Mouse (Mus musculus) forebrain, postnatal 0 days (tissue): ENCODE results near the gene Arl5c. TPM values are rescaled to one million over a fixed set of nuclear protein-coding genes. Genes with fewer than 3 reads are reported as not detected.

Source experiments
- ATAC-seq: fragments of 200-750 bp; cut with Nextera tagmentation; 2 replicates; pipeline ENCODE4 v1.8.0; 2017; ENCODE audit warnings: mild to moderate bottlenecking, moderate library complexity
- DNase-seq: peaks from one replicate; pipeline ENCODE4 v3.0.0-alpha.2; 2015
- H3K27ac ChIP-seq: fragments of 300-500 bp; sonication (generic); 2 replicates; pipeline ENCODE4 v1.5.1; 2014; ENCODE audit warnings: low read depth, mild to moderate bottlenecking, antibody characterized with exemption, low read length, moderate library complexity, mixed read lengths
- H3K27me3 ChIP-seq: fragments of 300-500 bp; sonication (generic); 2 replicates; pipeline ENCODE4 v1.6.1; 2014; ENCODE audit warnings: mild to moderate bottlenecking, low read length, mixed read lengths; ENCODE audit not compliant: insufficient read depth
- H3K36me3 ChIP-seq: fragments of 300-500 bp; sonication (generic); 2 replicates; pipeline ENCODE4 v1.6.1; 2014; ENCODE audit warnings: mild to moderate bottlenecking, moderate library complexity; ENCODE audit not compliant: insufficient read depth
- H3K4me1 ChIP-seq: fragments of 300-500 bp; sonication (generic); 2 replicates; pipeline ENCODE4 v1.6.1; 2014; ENCODE audit warnings: antibody characterized with exemption; ENCODE audit not compliant: insufficient read depth
- H3K4me2 ChIP-seq: fragments of 300-500 bp; sonication (generic); 2 replicates; pipeline ENCODE4 v1.6.1; 2014; ENCODE audit warnings: low read depth, mild to moderate bottlenecking, moderate library complexity
- H3K4me3 ChIP-seq: fragments of 300-500 bp; sonication (generic); 2 replicates; pipeline ENCODE4 v1.5.1; 2014; ENCODE audit warnings: low read depth, low read length, mixed read lengths
- H3K9ac ChIP-seq: fragments of 300-500 bp; sonication (generic); 2 replicates; pipeline ENCODE4 v1.6.1; 2014; ENCODE audit warnings: mild to moderate bottlenecking
- H3K9me3 ChIP-seq: fragments of 300-500 bp; sonication (generic); 2 replicates; pipeline ENCODE4 v1.6.1; 2016; ENCODE audit warnings: low read length
- CTCF ChIP-seq: sonication (generic); IDR thresholded peaks from 2 replicates; pipeline ENCODE4 v1.5.1; 2016; ENCODE audit warnings: antibody characterized with exemption, control low read depth, low read depth
- WGBS: fragments of 180-500 bp; shearing (Covaris S2); extraction: QIAGEN DNeasy Blood & Tissue Kit; methylation state at CpG from one replicate; pipeline ENCODE4 v1.1.7; 2014; 5-methylcytosine and 5-hydroxymethylcytosine counted together
- polyA plus RNA-seq: library from polyadenylated mRNA; unstranded; fragments of >200 nt; fragmentation: Nextera tagmentation; extraction: Ambion mirVana; gene quantifications from 2 replicates; pipeline ENCODE4 v1.2.1, GENCODE M21; 2015
- total RNA-seq: library from RNA; depleted of rRNA; stranded (reverse); fragments of >200 nt; gene quantifications from 2 replicates; pipeline ENCODE4 v1.2.3, GENCODE M21; 2014

Arl5c gene
- total and polyA plus RNA-seq, 2 experiments from 2014 or later = 4.2 to 5.2 TPM

- Histone ChIP-seq H3K4me1 (no peaks in the 10 kb centered on the region), H3K4me3 (no peak overlapping the region), H3K9ac (no peak overlapping the region), H3K9me3 (no peaks in the 10 kb centered on the region), H3K4me2 (no peak overlapping the region), H3K36me3 (no peaks in the 10 kb centered on the region), H3K27ac (no peak overlapping the region), H3K27me3 (peaks cover 10% of the 10 kb centered on the region)
- TF ChIP-seq CTCF = no peak
- 59% methylated on average over 1 of the region's 1 CpGs for WGBS
- ATAC-seq = no peak
- DNase-seq = no peak
Measured at GRCm38 (mm10) chr11:97983983-97984382, 12.0 kb downstream of the Arl5c start.

- Histone ChIP-seq H3K27ac (no peak overlapping the region), H3K4me3 (no peak overlapping the region), H3K36me3 (no peaks in the 10 kb centered on the region), H3K27me3 (peaks cover 10% of the 10 kb centered on the region), H3K4me1 (no peaks in the 10 kb centered on the region), H3K9me3 (no peaks in the 10 kb centered on the region), H3K9ac (no peak overlapping the region), H3K4me2 (no peak overlapping the region)
- no peak for ATAC-seq
- 90% methylated on average over 3 of the region's 3 CpGs for WGBS
- no peak for DNase-seq
- TF ChIP-seq CTCF = no peak
Measured at GRCm38 (mm10) chr11:97983506-97983905, 12.5 kb downstream of the Arl5c start.

GRCm38 (mm10) chr11:97982721-97983120 is 13.3 kb downstream of the Arl5c start:
- ATAC-seq (no peak), DNase-seq (no peak)
- no peak for TF ChIP-seq CTCF
- H3K9ac ChIP-seq = no peak overlapping the region
- no peak overlapping the region for H3K4me3 ChIP-seq
- no peaks in the 10 kb centered on the region for H3K36me3 ChIP-seq
- H3K27ac ChIP-seq = no peak overlapping the region
- H3K4me2 ChIP-seq = no peak overlapping the region
- no peaks in the 10 kb centered on the region for H3K9me3 ChIP-seq
- H3K27me3 ChIP-seq = peaks cover 10% of the 10 kb centered on the region
- WGBS = 93% methylated on average over 9 of the region's 9 CpGs
- no peaks in the 10 kb centered on the region for H3K4me1 ChIP-seq

GRCm38 (mm10) chr11:97980531-97980966 is 15.4 kb downstream of the Arl5c start:
- 66% methylated on average over 9 of the region's 9 CpGs for WGBS
- Histone ChIP-seq H3K9me3 (no peaks in the 10 kb centered on the region), H3K27me3 (peaks cover 5% of the 10 kb centered on the region), H3K36me3 (no peaks in the 10 kb centered on the region), H3K4me2 (no peak overlapping the region), H3K4me3 (no peak overlapping the region), H3K27ac (no peak overlapping the region), H3K9ac (no peak overlapping the region), H3K4me1 (no peaks in the 10 kb centered on the region)
- DNase-seq = no peak
- ATAC-seq = no peak
- TF ChIP-seq CTCF = no peak

GRCm38 (mm10) chr11:97979824-97980495 is 16.0 kb downstream of the Arl5c start:
- Histone ChIP-seq H3K9ac (no peak overlapping the region), H3K27ac (no peak overlapping the region), H3K9me3 (no peaks in the 10 kb centered on the region), H3K4me2 (no peak overlapping the region), H3K36me3 (no peaks in the 10 kb centered on the region), H3K27me3 (no peaks in the 10 kb centered on the region), H3K4me1 (no peaks in the 10 kb centered on the region), H3K4me3 (no peak overlapping the region)
- no peak for TF ChIP-seq CTCF
- WGBS = 73% methylated on average over 10 of the region's 10 CpGs
- DNase-seq (no peak), ATAC-seq (no peak)

GRCm38 (mm10) chr11:97978392-97978791 is 17.6 kb downstream of the Arl5c start:
- 86% methylated on average over 13 of the region's 13 CpGs for WGBS
- H3K36me3 ChIP-seq = no peaks in the 10 kb centered on the region
- no peak overlapping the region for H3K27ac ChIP-seq
- no peak overlapping the region for H3K4me2 ChIP-seq
- H3K9me3 ChIP-seq = no peaks in the 10 kb centered on the region
- H3K9ac ChIP-seq = no peak overlapping the region
- TF ChIP-seq CTCF = no peak
- DNase-seq (no peak), ATAC-seq (no peak)
- H3K4me3 ChIP-seq = no peak overlapping the region
- H3K4me1 ChIP-seq = no peaks in the 10 kb centered on the region
- H3K27me3 ChIP-seq = no peaks in the 10 kb centered on the region

GRCm38 (mm10) chr11:97977797-97978196 is 18.2 kb downstream of the Arl5c start:
- ATAC-seq = no peak
- Histone ChIP-seq H3K9me3 (no peaks in the 10 kb centered on the region), H3K9ac (no peak overlapping the region), H3K4me1 (no peaks in the 10 kb centered on the region), H3K36me3 (no peaks in the 10 kb centered on the region), H3K4me2 (no peak overlapping the region), H3K27ac (no peak overlapping the region), H3K27me3 (no peaks in the 10 kb centered on the region), H3K4me3 (no peak overlapping the region)
- DNase-seq = no peak
- 81% methylated on average over 5 of the region's 5 CpGs for WGBS
- no peak for TF ChIP-seq CTCF
